Mouse (Mus musculus): ENCODE measurements around the gene Ccpg1os.

Gene Ccpg1os

GRCm38 (mm10) chr9:72985250-72986220 lies at the start of gene Ccpg1os, which contains the start of gene Ccpg1:
Ccpg1os (minus strand) TSS chr9:72985382.
Ccpg1 (plus strand) TSS chr9:72985429.
- peak; percentile 98 for DNase-seq

- no peak for DNase-seq
Observed at GRCm38 (mm10) chr9:73033406-73033805, 48.2 kb upstream of the Ccpg1os start.

- no peak for DNase-seq
Observed at GRCm38 (mm10) chr9:73031421-73031820, 46.2 kb upstream of the Ccpg1os start.

- DNase-seq = no peak
Observed at GRCm38 (mm10) chr9:73030443-73030842, 45.3 kb upstream of the Ccpg1os start.

- DNase-seq = peak; percentile 50
Observed at GRCm38 (mm10) chr9:73025818-73026636, 40.8 kb upstream of the Ccpg1os start.

GRCm38 (mm10) chr9:73020566-73021097 lies 35.5 kb upstream of the Ccpg1os start:
- no peak for DNase-seq

GRCm38 (mm10) chr9:73019841-73020240 lies 34.7 kb upstream of the Ccpg1os start:
- DNase-seq = no peak

GRCm38 (mm10) chr9:73014724-73015123 lies 29.5 kb upstream of the Ccpg1os start:
- no peak for DNase-seq

GRCm38 (mm10) chr9:73012629-73013028 lies 27.4 kb upstream of the Ccpg1os start:
- no peak for DNase-seq

- no peak for DNase-seq
Observed at GRCm38 (mm10) chr9:73008384-73008783, 23.2 kb upstream of the Ccpg1os start.

- DNase-seq = no peak
Observed at GRCm38 (mm10) chr9:73006175-73006574, 21.0 kb upstream of the Ccpg1os start.

- DNase-seq = no peak
Observed at GRCm38 (mm10) chr9:73005106-73005505, 19.9 kb upstream of the Ccpg1os start.

- no peak for DNase-seq
Observed at GRCm38 (mm10) chr9:73004076-73004475, 18.9 kb upstream of the Ccpg1os start.

GRCm38 (mm10) chr9:73002177-73002576 lies 17.0 kb upstream of the Ccpg1os start:
- no peak for DNase-seq

- no peak for DNase-seq
Observed at GRCm38 (mm10) chr9:73001314-73002011, 16.3 kb upstream of the Ccpg1os start.

GRCm38 (mm10) chr9:73000487-73000886 lies 15.3 kb upstream of the Ccpg1os start:
- DNase-seq = no peak

- no peak for DNase-seq
Observed at GRCm38 (mm10) chr9:72996806-72997205, 11.6 kb upstream of the Ccpg1os start.

- no peak for DNase-seq
Observed at GRCm38 (mm10) chr9:72996167-72996566, 11.0 kb upstream of the Ccpg1os start.

GRCm38 (mm10) chr9:72992576-72992975 lies 7.4 kb upstream of the Ccpg1os start:
- no peak for DNase-seq

- no peak for DNase-seq
Observed at GRCm38 (mm10) chr9:72991420-72991819, 6.2 kb upstream of the Ccpg1os start.

GRCm38 (mm10) chr9:72988706-72989105 lies 3.5 kb upstream of the Ccpg1os start:
- no peak for DNase-seq

GRCm38 (mm10) chr9:72987703-72988102 lies 2.5 kb upstream of the Ccpg1os start:
- DNase-seq = no peak

GRCm38 (mm10) chr9:72983066-72983465 lies 2.1 kb downstream of the Ccpg1os start:
- DNase-seq = no peak

Data from embryo, embryonic 11 days (tissue).